Mouse (Mus musculus) thymus, adult 2 months (tissue): ENCODE measurements around the gene Fam196b.

ENCODE experiments used
- CTCF ChIP-seq: fragments of 200-500 bp; IDR thresholded peaks from 2 replicates; pipeline ENCODE4 v1.5.1; 2012; ENCODE audit warnings: mild to moderate bottlenecking, control low read depth, low read length, moderate library complexity, borderline replicate concordance; ENCODE audit not compliant: control insufficient read depth, poor library complexity, insufficient read depth; ENCODE audit errors: extremely low read depth
- POLR2A ChIP-seq: fragments of 200-500 bp; IDR thresholded peaks from 2 replicates; pipeline ENCODE4 v1.6.1; 2012; ENCODE audit warnings: mild to moderate bottlenecking, low read length, control low read depth, moderate library complexity; ENCODE audit not compliant: control insufficient read depth, poor library complexity, insufficient read depth; ENCODE audit errors: extremely low read depth

DNA sequence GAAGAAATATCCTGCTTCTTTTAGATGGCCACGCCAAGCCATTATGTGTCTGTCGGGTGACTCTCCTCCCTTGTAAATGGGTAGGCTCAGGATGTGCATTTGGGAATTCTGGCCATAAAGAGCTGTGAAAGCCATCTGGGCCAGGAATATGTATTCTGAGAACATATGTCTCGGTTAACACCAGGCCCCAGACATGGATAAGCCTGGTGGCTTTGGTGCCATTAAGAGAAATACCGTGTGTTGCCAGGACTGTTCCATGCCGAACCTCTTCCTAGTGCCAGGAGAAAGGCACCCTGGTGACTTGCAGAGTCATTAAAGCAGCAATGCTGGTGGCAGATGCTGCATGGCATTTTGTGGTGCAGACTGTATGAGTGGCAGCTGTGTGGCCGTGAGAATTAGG is 63.0 kb downstream of the Fam196b start:
- TF ChIP-seq CTCF (no peak), POLR2A (no peak)
